Mouse (Mus musculus) neural tube, embryonic 13.5 days (tissue): Measurements from ENCODE around the gene Spon1. TPM values are rescaled to one million over a fixed set of nuclear protein-coding genes. Genes with fewer than 3 reads are reported as not detected.
A peak's percentile ranks its signal among the peaks of the same experiment; 100 is the strongest.

ENCODE experiments used
- ATAC-seq: fragments of 200-750 bp; cut with Nextera tagmentation; 2 replicates; pipeline ENCODE4 v1.8.0; 2017; ENCODE audit warnings: low read depth, mild to moderate bottlenecking, moderate TSS enrichment, moderate library complexity
- H3K27ac ChIP-seq: fragments of 300-500 bp; sonication (generic); replicated peaks from 2 replicates; pipeline ENCODE4 v1.5.1; 2015; ENCODE audit warnings: moderate library complexity, mild to moderate bottlenecking, inconsistent platforms
- H3K27me3 ChIP-seq: fragments of 300-500 bp; sonication (generic); 2 replicates; pipeline ENCODE4 v1.6.1; 2015; ENCODE audit warnings: mild to moderate bottlenecking, inconsistent platforms
- H3K36me3 ChIP-seq: fragments of 300-500 bp; sonication (generic); 2 replicates; pipeline ENCODE4 v1.6.1; 2015; ENCODE audit warnings: mild to moderate bottlenecking, inconsistent platforms
- H3K4me1 ChIP-seq: fragments of 300-500 bp; sonication (generic); replicated peaks from 2 replicates; pipeline ENCODE4 v1.6.1; 2015; ENCODE audit warnings: inconsistent platforms
- H3K4me2 ChIP-seq: fragments of 300-500 bp; sonication (generic); 2 replicates; pipeline ENCODE4 v1.6.1; 2015; ENCODE audit warnings: inconsistent platforms, mild to moderate bottlenecking, moderate library complexity
- H3K4me3 ChIP-seq: fragments of 300-500 bp; sonication (generic); 2 replicates; pipeline ENCODE4 v1.5.1; 2015; ENCODE audit warnings: mild to moderate bottlenecking, inconsistent platforms
- H3K9ac ChIP-seq: fragments of 300-500 bp; sonication (generic); 2 replicates; pipeline ENCODE4 v1.6.1; 2015; ENCODE audit warnings: moderate library complexity, mild to moderate bottlenecking, inconsistent platforms
- H3K9me3 ChIP-seq: fragments of 300-500 bp; sonication (generic); 2 replicates; pipeline ENCODE4 v1.6.1; 2016; ENCODE audit warnings: inconsistent platforms
- WGBS: fragments of 180-500 bp; shearing (Covaris S2); methylation state at CpG from one replicate; pipeline ENCODE4 v1.1.7; 2015; 5-methylcytosine and 5-hydroxymethylcytosine counted together
- polyA plus RNA-seq: library from polyadenylated mRNA; unstranded; fragments of >200 nt; fragmentation: Nextera tagmentation; extraction: Ambion mirVana; gene quantifications from 2 replicates; pipeline ENCODE4 v1.2.1, GENCODE M21; 2015

Spon1 gene
- polyA plus RNA-seq, 1 experiment from 2014 or later = 93.0 TPM

DNA sequence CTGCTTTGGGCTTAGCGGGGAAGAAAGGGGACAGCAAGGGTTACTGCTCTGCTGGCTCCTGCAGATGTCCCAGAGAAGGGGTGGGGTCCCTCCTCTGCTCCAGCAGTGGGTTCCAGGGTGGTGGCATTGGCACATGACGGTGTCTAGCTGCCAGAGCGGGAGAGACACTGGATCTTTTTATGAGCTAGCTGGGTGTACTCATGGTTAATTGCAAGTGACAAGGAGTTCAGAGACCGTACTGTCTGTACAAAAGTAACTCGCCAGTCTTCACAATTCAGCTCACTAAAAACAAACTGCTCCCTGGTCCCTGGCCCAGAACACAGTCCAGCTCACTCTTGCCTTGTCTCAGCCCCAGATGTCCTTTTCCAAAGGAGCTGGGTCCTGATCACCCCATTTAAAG lies 26.2 kb downstream of the Spon1 start:
- Histone ChIP-seq H3K9ac (no peak overlapping the region), H3K4me1 (no peaks in the 10 kb centered on the region), H3K27me3 (no peaks in the 10 kb centered on the region; the same call in 1 of the 2 replicates), H3K4me3 (no peak overlapping the region), H3K9me3 (no peaks in the 10 kb centered on the region), H3K27ac (no peak overlapping the region), H3K4me2 (no peak overlapping the region), H3K36me3 (no peaks in the 10 kb centered on the region)
- no peak for ATAC-seq
- WGBS = 79% methylated on average over 5 of the region's 5 CpGs

DNA sequence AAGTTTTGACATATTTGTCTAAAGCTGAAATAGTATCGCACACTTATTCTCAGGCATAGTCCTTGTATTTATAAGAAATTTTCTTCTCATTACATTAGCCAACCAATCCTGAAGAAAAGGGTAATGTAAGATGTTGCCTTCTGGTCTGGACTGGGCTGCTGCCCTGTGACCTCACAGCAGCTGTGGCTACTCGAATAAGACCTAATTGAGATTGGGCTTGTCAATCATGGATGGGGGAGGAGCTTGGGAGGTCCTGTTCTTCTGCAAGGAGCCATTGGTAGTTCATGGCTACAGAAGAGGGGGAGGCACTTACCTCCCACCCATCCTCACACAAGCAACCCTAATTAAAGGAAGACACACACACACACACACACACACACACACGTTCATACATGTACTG lies 27.1 kb downstream of the Spon1 start:
- no peaks in the 10 kb centered on the region for H3K36me3 ChIP-seq
- no peak for ATAC-seq
- H3K27me3 ChIP-seq = no peaks in the 10 kb centered on the region; the same call in 1 of the 2 replicates
- H3K9me3 ChIP-seq = no peaks in the 10 kb centered on the region
- H3K9ac ChIP-seq = no peak overlapping the region
- no peak overlapping the region for H3K4me3 ChIP-seq
- H3K4me2 ChIP-seq = no peak overlapping the region
- H3K27ac ChIP-seq = no peak overlapping the region
- WGBS = 76% methylated on average over 3 of the region's 3 CpGs
- no peaks in the 10 kb centered on the region for H3K4me1 ChIP-seq

DNA sequence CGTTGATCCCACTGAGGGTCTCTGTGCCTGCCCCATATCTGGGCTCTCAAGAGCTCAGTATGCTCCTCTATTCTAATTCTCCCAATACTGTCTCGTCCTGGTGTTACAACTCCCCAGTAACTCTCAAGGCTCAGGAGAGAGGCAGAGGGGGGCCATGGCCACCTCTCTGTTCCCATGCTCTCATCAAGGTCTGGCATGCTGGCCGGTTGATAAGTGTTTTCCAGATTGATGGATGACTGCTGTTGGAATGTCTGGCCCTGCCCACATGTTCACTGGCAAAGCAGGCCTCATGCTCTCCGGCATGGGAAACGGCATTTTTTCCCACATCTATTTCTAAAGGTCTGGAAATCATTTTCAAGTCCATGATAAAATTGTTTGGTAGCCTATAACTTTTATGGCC lies 29.4 kb downstream of the Spon1 start:
- Histone ChIP-seq H3K9me3 (no peaks in the 10 kb centered on the region), H3K4me1 (no peaks in the 10 kb centered on the region), H3K27me3 (no peaks in the 10 kb centered on the region), H3K4me3 (no peak overlapping the region), H3K36me3 (no peaks in the 10 kb centered on the region), H3K4me2 (no peak overlapping the region), H3K9ac (no peak overlapping the region), H3K27ac (no peak overlapping the region)
- 72% methylated on average over 5 of the region's 5 CpGs for WGBS
- no peak for ATAC-seq

DNA sequence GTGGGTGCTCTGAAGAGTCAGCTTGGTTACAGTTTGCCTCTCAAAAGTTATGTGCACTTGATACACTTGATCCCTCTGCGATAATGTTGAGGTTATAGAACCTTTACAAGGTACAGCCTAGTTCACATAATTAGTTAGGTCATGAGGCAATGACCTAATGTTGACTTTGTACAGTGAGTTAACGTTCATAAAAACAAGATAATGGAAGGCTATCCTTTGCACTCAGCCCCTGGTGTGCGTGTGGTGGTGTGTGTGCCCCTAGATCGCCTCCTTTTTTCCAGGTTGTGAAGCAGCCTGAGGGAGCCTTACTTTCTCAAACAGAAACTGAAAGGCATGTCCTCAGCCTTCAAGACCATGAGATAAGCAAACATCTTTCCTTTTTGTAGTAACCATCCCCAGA lies 31.3 kb downstream of the Spon1 start:
- 87% methylated on average over 4 of the region's 4 CpGs for WGBS
- ATAC-seq = no peak
- no peak overlapping the region for H3K4me2 ChIP-seq

DNA sequence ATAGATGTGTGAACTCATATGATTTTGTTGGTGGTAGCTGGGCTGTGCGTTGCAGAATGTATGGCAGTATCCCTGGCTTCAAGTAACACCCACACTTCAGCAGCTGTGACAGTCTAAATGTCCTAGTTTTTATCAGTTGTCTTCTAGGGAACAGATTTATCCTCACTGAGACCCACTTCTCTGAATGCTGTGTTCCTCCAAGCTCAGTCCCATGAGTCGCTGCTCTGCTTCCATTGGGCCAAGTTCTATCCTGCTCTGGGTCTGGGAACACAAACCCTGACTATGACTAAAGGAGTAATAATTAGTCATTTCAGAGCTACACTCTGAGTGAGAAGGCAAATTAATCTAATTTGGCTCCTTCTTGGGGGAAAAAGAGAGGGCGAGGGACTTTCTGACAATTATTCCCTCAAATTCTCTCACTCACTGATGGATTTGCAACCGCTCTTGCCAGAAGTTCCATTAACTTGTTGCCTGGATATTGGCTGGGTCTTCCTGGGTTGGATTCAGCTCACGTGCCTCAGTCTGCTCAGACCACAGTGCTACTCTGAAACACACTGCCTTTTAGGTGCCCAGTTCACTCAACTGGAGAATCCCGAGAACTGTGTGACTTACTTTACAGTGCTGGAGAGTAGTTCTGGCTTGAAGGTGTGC lies 32.9 kb downstream of the Spon1 start:
- whole genome bisulfite sequencing = 83% methylated on average over 6 of the region's 6 CpGs
- Histone ChIP-seq H3K9ac (no peak overlapping the region), H3K4me2 (no peak overlapping the region), H3K4me3 (no peak overlapping the region), H3K4me1 (no peaks in the 10 kb centered on the region), H3K36me3 (no peaks in the 10 kb centered on the region), H3K9me3 (no peaks in the 10 kb centered on the region), H3K27ac (no peak overlapping the region), H3K27me3 (no peaks in the 10 kb centered on the region)
- ATAC-seq = peak; percentile 40; the same call in 1 of the 2 replicates

More for the DNA sequence above, 31.3 kb downstream of the Spon1 start:
- H3K9me3 ChIP-seq = no peaks in the 10 kb centered on the region
- H3K27ac ChIP-seq = no peak overlapping the region
- no peaks in the 10 kb centered on the region for H3K27me3 ChIP-seq
- no peaks in the 10 kb centered on the region for H3K4me1 ChIP-seq
- no peak overlapping the region for H3K4me3 ChIP-seq
- H3K9ac ChIP-seq = no peak overlapping the region
- H3K36me3 ChIP-seq = no peaks in the 10 kb centered on the region

DNA sequence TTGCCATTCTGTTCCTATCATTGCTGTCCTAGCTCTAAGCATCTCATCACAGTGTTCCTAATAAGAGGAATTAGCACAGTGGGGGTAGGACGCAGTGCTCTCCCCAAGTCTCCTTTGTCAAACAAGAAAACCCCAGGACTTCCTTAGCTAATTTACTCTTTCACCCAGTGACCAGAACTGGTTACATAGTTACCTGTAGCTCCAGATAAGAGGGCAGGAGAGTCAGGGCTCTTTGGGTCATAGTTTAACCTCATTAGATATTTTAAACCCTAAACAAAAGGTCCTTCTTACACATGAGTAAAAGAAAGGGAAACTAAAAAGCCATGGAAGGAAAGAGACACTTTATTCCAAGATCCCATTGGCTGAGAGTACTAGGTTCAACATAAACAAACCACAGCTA lies 44.0 kb downstream of the Spon1 start:
- WGBS = 83% methylated on average over 1 of the region's 1 CpGs
- no peak for ATAC-seq

DNA sequence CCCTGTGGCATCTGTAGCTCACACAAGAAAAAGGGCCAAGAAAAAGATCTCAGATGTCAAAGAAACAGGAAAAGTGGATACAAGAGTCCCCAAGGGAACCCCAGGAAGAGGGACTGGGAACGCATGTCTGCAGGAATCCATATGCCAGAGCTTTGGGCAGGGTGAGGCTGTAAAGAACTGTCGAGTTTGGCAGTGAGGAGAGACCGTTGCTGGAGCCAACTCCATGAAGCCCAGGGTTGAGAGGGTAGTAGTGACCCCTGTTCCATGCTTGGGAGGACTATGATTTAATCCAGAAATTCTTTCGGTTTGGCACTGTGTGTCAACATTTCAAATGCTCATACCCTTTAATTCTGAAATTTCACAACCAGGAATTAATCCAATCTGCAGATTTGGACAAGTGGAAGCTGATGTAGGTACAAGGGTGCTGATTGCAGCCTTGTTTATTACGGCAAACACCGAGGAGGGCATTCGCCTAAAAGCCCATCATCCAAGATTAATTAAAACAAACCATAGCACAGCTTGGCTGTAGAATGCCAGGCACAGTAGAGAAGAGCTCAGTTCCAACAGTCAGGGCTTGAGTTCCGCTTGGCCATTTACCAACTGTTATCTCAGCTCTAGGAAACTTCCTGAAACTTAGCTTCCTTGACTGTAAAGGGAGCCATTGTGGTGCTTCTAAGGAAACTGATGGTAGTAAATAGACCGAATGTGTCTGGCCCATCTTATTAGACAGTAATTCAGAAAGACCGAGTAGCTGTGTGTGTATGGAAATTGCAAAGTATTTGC lies 45.8 kb downstream of the Spon1 start:
- H3K9me3 ChIP-seq = 0 out of 2 replicates have a peak, but pooled peaks cover 3% of the 10 kb centered on the region
- no peaks in the 10 kb centered on the region for H3K36me3 ChIP-seq
- 87% methylated on average over 10 of the region's 10 CpGs for WGBS
- H3K4me2 ChIP-seq = no peak overlapping the region
- H3K4me3 ChIP-seq = no peak overlapping the region
- peaks cover 16% of the 10 kb centered on the region for H3K27me3 ChIP-seq
- peaks cover 7% of the 10 kb centered on the region for H3K4me1 ChIP-seq
- ATAC-seq = no peak
- H3K9ac ChIP-seq = no peak overlapping the region
- no peak overlapping the region for H3K27ac ChIP-seq

More for the DNA sequence above, 44.0 kb downstream of the Spon1 start:
- no peak overlapping the region for H3K27ac ChIP-seq
- H3K36me3 ChIP-seq = no peaks in the 10 kb centered on the region
- 0 out of 2 replicates have a peak, but pooled peaks cover 3% of the 10 kb centered on the region for H3K9me3 ChIP-seq
- no peak overlapping the region for H3K9ac ChIP-seq
- H3K27me3 ChIP-seq = no peaks in the 10 kb centered on the region
- no peak overlapping the region for H3K4me3 ChIP-seq
- no peak overlapping the region for H3K4me2 ChIP-seq
- H3K4me1 ChIP-seq = peaks cover 7% of the 10 kb centered on the region

DNA sequence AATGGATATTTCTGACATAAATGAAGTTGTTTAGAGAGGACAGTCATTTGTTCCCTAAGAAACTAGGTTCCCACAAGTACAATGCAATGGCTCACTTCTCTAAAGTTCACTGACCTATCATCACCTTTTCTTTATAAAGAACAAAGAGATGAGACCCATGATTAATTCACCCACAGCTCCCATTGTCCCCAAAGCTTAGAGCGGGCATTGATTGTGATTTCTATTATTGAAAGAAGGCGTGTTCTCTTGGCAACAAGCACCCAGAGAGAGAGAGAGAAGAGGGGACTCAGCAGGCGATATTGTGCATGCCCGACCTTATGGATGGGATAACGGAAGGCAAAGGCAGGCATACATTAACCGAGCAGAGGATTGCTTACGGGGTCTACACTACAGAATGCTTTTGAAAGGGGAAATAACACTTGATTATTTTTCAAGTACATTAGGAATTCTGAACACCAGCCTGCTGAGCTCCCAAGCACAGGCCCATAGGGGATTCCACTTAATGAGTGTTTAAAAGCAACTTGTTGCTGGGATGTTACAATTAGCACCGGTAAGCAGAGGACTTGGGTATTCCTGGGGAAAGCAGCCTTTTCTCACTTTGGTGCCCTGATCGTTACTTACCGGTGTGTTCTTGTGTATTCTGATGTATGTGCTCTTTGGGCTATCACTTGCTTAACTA lies 48.4 kb downstream of the Spon1 start:
- peaks cover 19% of the 10 kb centered on the region for H3K4me1 ChIP-seq
- H3K9ac ChIP-seq = no peak overlapping the region
- no peaks in the 10 kb centered on the region for H3K36me3 ChIP-seq
- no peak overlapping the region for H3K4me2 ChIP-seq
- 0 out of 2 replicates have a peak, but pooled peaks cover 3% of the 10 kb centered on the region for H3K9me3 ChIP-seq
- H3K4me3 ChIP-seq = no peak overlapping the region
- ATAC-seq = no peak
- no peak overlapping the region for H3K27ac ChIP-seq
- WGBS = 31% methylated on average over 10 of the region's 10 CpGs
- peaks cover 17% of the 10 kb centered on the region for H3K27me3 ChIP-seq

DNA sequence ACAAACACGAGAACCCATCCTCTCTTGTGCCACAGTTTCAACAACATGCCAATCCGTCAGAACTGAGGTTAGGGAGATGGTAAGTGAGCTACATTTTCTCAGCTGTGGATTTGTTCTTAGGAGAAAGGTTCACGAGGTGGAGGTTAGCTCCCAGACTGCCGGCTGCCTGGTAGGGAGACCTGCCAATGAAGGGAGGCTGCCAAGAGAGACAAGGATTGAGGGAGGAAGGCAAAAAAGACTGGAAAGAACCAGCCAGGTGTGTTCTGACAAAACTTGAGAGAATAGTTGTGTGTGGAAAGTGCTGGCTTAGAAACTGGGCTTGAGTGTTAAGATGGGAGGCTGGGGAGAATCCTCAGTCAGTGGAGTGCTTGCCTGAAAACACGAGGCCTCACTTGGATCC lies 49.9 kb downstream of the Spon1 start:
- 0 out of 2 replicates have a peak, but pooled peaks cover 3% of the 10 kb centered on the region for H3K9me3 ChIP-seq
- WGBS = 82% methylated on average over 5 of the region's 5 CpGs

DNA sequence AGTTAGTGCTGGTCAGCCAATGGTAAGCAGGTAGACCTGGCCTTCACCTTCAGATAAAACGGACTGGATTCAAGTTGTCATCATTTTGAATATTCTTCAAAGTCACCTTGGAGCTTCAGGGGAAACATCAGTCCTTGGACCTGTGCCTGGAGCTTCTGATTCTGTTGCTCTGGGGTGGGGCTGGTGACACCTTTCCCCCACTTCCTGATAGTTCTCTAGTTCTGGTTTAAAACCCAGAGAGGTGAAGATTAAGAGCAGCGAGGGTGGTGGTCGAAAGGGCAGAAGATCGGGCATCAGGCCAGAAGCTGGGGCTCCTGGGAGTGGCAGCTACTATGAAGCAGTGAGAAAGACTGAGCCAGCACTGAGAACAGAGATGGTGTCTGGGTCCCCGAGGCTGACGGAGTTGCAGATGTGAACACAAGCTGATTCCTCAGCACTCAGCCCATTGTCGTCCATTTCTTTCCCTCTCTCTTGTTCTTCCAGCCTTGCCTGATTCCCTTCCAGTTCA lies 51.1 kb downstream of the Spon1 start:
- ATAC-seq = no peak
- peaks cover 19% of the 10 kb centered on the region for H3K4me1 ChIP-seq
- H3K27ac ChIP-seq = no peak overlapping the region
- H3K9ac ChIP-seq = no peak overlapping the region
- WGBS = 75% methylated on average over 7 of the region's 7 CpGs
- 0 out of 2 replicates have a peak, but pooled peaks cover 3% of the 10 kb centered on the region for H3K9me3 ChIP-seq
- no peak overlapping the region for H3K4me2 ChIP-seq
- no peak overlapping the region for H3K4me3 ChIP-seq
- no peaks in the 10 kb centered on the region for H3K36me3 ChIP-seq
- peaks cover 17% of the 10 kb centered on the region for H3K27me3 ChIP-seq

More for the DNA sequence above, 49.9 kb downstream of the Spon1 start:
- Histone ChIP-seq H3K27ac (no peak overlapping the region), H3K9ac (no peak overlapping the region), H3K4me2 (no peak overlapping the region), H3K36me3 (no peaks in the 10 kb centered on the region), H3K4me1 (peaks cover 19% of the 10 kb centered on the region), H3K27me3 (peaks cover 17% of the 10 kb centered on the region), H3K4me3 (no peak overlapping the region)
- ATAC-seq = no peak

DNA sequence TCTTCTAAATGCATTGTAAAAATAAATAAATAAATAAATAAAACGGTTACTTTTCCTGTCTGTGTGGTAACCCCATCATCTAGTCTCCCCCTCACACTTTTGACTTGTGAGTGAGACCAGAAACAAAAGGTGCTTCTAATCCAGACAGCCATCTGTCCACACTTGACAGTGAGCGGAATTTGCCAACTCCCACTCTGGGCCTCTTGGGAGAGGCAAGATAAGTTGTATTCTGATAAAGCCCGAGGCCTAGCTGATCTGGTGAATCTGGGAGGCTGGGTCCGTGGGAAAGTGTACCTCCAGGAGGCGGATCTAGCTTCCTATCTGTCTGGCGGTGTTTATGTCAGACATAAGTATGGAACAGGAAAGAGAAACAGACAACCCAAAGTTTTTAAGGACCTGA lies 52.3 kb downstream of the Spon1 start:
- peaks cover 19% of the 10 kb centered on the region for H3K4me1 ChIP-seq
- 69% methylated on average over 6 of the region's 6 CpGs for WGBS

DNA sequence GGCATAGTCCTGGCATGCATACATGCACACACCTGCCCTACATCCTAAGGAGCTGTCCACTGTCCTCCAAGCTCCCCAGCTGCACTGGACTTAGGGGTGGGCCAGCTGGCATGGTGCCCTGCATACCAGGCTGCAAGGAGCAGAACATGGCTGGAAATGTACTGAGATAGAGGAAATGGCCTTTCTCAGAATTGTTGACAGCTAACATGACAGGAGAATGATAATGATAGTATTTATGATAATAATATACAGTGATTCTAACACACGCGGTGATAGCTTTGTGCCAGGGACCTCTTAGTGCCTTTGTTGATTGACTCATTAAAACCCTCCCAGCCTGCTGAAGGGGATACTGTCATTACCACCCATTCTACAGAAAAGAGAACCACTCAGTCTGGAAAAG lies 54.4 kb downstream of the Spon1 start:
- no peak for ATAC-seq
- 74% methylated on average over 2 of the region's 2 CpGs for WGBS

More for the DNA sequence above, 52.3 kb downstream of the Spon1 start:
- ATAC-seq = no peak
- Histone ChIP-seq H3K4me2 (no peak overlapping the region), H3K4me3 (no peak overlapping the region), H3K9me3 (0 out of 2 replicates have a peak, but pooled peaks cover 3% of the 10 kb centered on the region), H3K36me3 (no peaks in the 10 kb centered on the region), H3K27me3 (peaks cover 17% of the 10 kb centered on the region), H3K9ac (no peak overlapping the region), H3K27ac (no peak overlapping the region)

More for the DNA sequence above, 54.4 kb downstream of the Spon1 start:
- Histone ChIP-seq H3K36me3 (no peaks in the 10 kb centered on the region), H3K9me3 (no peaks in the 10 kb centered on the region), H3K4me2 (no peak overlapping the region), H3K27ac (no peak overlapping the region), H3K4me1 (peaks cover 12% of the 10 kb centered on the region), H3K27me3 (peaks cover 35% of the 10 kb centered on the region), H3K9ac (no peak overlapping the region), H3K4me3 (no peak overlapping the region)
